Mouse (Mus musculus): Measurements from ENCODE around the gene Gm20820. TPM values are rescaled to one million over a fixed set of nuclear protein-coding genes. Genes with fewer than 3 reads are reported as not detected.

Gene Gm20820
- total RNA-seq (2023) = not detected

GRCm38 (mm10) chrY:86061472-86061871 is at the start of gene Gm20820:
Gene Gm20820, plus strand, starts transcription at chrY:86061772.

All from CD8-positive naive resting alpha-beta T cell, adult 57 days (primary cell).